Mouse (Mus musculus): ENCODE data around the gene Lhx1. TPM values are rescaled to one million over a fixed set of nuclear protein-coding genes. Genes with fewer than 3 reads are reported as not detected.

Gene Lhx1
- total and polyA plus RNA-seq, 3 experiments = 0.04 TPM; not detected in 2

- Histone ChIP-seq H3K79me2 (replicated peaks; ENCODE audit: control insufficient read depth, extremely low read depth, insufficient read depth, poor library complexity, severe bottlenecking) (no peaks in the 10 kb centered on the region), H3K9me3 (replicated peaks; ENCODE audit: low read length) (peaks cover 37% of the 10 kb centered on the region), H3K9ac (ENCODE audit: insufficient read depth, low read depth) (no peak overlapping the region), H3K4me1 (ENCODE audit: control insufficient read depth in 1 of 2, insufficient read depth in 2 of 2) (no peaks in the 10 kb centered on the region), H3K4me3 (replicated peaks in 1 of 3; ENCODE audit: low read depth in 2 of 3, low read length in 2 of 3, poor library complexity in 1 of 3) (no peak overlapping the region), H3K27me3 (replicated peaks) (peaks cover 37% of the 10 kb centered on the region), H3K36me3 (replicated peaks in 1 of 2; ENCODE audit: control insufficient read depth in 1 of 2, insufficient read depth in 1 of 2, low read length in 1 of 2) (no peaks in the 10 kb centered on the region), H3K4me2 (ENCODE audit: insufficient read depth, low read depth, poor library complexity, severe bottlenecking) (no peak overlapping the region), H3K27ac (ENCODE audit: insufficient read depth, low read depth) (no peak overlapping the region)
- in situ Hi-C loops (cut with MboI; ENCODE audit: low pct_ligation_motif_present, low pct_unique_long_range_greater_than_20kb, low sequenced_read_pairs) (no loop called here), dilution Hi-C loops (cut with MboI; ENCODE audit: extremely low pct_ligation_motif_present, extremely low pct_unique_long_range_greater_than_20kb, low sequenced_read_pairs) (no loop called here)
- TF ChIP-seq CTCF (conservative IDR thresholded peaks at IDR 0.05 in 1 of 2, IDR thresholded peaks at IDR 0.05 in 1 of 2; ENCODE audit: low read depth in 2 of 2, low read length in 2 of 2) (no peak), BHLHE40 (IDR thresholded peaks at IDR 0.05; ENCODE audit: low read depth, low read length) (no peak), NRF1 (IDR thresholded peaks at IDR 0.05; ENCODE audit: low read depth, low read length) (no peak), MEF2A (IDR thresholded peaks at IDR 0.05; ENCODE audit: borderline replicate concordance, low read depth, low read length) (no peak)
- no peak for DNase-seq (ENCODE audit: extremely low read depth)
These were observed 4.3 kb downstream of the Lhx1 start for GRCm38 (mm10) chr11:84521071-84521390.

- Histone ChIP-seq H3K27ac (ENCODE audit: insufficient read depth, low read depth) (no peak overlapping the region), H3K4me2 (ENCODE audit: insufficient read depth, low read depth, poor library complexity, severe bottlenecking) (no peak overlapping the region), H3K36me3 (replicated peaks in 1 of 2; ENCODE audit: control insufficient read depth in 1 of 2, insufficient read depth in 1 of 2, low read length in 1 of 2) (no peaks in the 10 kb centered on the region), H3K4me1 (ENCODE audit: control insufficient read depth in 1 of 2, insufficient read depth in 2 of 2) (no peaks in the 10 kb centered on the region), H3K79me2 (replicated peaks; ENCODE audit: control insufficient read depth, extremely low read depth, insufficient read depth, poor library complexity, severe bottlenecking) (no peaks in the 10 kb centered on the region), H3K4me3 (replicated peaks in 1 of 3; ENCODE audit: low read depth in 2 of 3, low read length in 2 of 3, poor library complexity in 1 of 3) (no peak overlapping the region), H3K9me3 (replicated peaks; ENCODE audit: low read length) (peaks cover 31% of the 10 kb centered on the region), H3K27me3 (replicated peaks) (peaks cover 43% of the 10 kb centered on the region), H3K9ac (ENCODE audit: insufficient read depth, low read depth) (no peak overlapping the region)
- no peak for TF ChIP-seq USF1 (IDR thresholded peaks at IDR 0.05; ENCODE audit: low read depth, low read length)
- TF ChIP-seq MXI1 (IDR thresholded peaks at IDR 0.05; ENCODE audit: low read depth, low read length) = no peak
- no peak for TF ChIP-seq ELF1 (IDR thresholded peaks at IDR 0.05; ENCODE audit: low read depth, low read length)
- TF ChIP-seq MAZ (IDR thresholded peaks at IDR 0.05; ENCODE audit: low read depth, low read length) = no peak
- TF ChIP-seq MAX (IDR thresholded peaks at IDR 0.05; ENCODE audit: low read length) = no peak
- TF ChIP-seq ZNF384 (IDR thresholded peaks at IDR 0.05; ENCODE audit: low read depth, low read length) = no peak
- TF ChIP-seq BHLHE40 (IDR thresholded peaks at IDR 0.05; ENCODE audit: low read depth, low read length) = no peak
- no peak for TF ChIP-seq NRF1 (IDR thresholded peaks at IDR 0.05; ENCODE audit: low read depth, low read length)
- TF ChIP-seq MAFK (IDR thresholded peaks at IDR 0.05; ENCODE audit: insufficient replicate concordance, low read length) = no peak
- no peak for TF ChIP-seq MYC (IDR thresholded peaks at IDR 0.05; ENCODE audit: low read depth, low read length)
- no peak for TF ChIP-seq UBTF (IDR thresholded peaks at IDR 0.05; ENCODE audit: low read depth, low read length)
- TF ChIP-seq POLR2A (IDR thresholded peaks at IDR 0.05; ENCODE audit: low read depth, low read length) = no peak
- no peak for TF ChIP-seq CHD1 (IDR thresholded peaks at IDR 0.05; ENCODE audit: low read depth, low read length)
- no peak for TF ChIP-seq JUND (conservative IDR thresholded peaks at IDR 0.05; ENCODE audit: low read depth, low read length)
- no peak for TF ChIP-seq CTCF (conservative IDR thresholded peaks at IDR 0.05 in 1 of 2, IDR thresholded peaks at IDR 0.05 in 1 of 2; ENCODE audit: low read depth in 2 of 2, low read length in 2 of 2)
- no peak for TF ChIP-seq E2F4 (IDR thresholded peaks at IDR 0.05; ENCODE audit: insufficient replicate concordance, low read depth, low read length)
- no peak for TF ChIP-seq RCOR1 (conservative IDR thresholded peaks at IDR 0.05; ENCODE audit: low read depth, low read length)
- no peak for TF ChIP-seq SIN3A (IDR thresholded peaks at IDR 0.05; ENCODE audit: low read length)
- TF ChIP-seq ETS1 (conservative IDR thresholded peaks at IDR 0.05; ENCODE audit: low read depth, low read length) = no peak
- TF ChIP-seq KAT2A (IDR thresholded peaks at IDR 0.05; ENCODE audit: insufficient replicate concordance, low read length) = no peak
- in situ Hi-C loops (cut with MboI; ENCODE audit: low pct_ligation_motif_present, low pct_unique_long_range_greater_than_20kb, low sequenced_read_pairs) (no loop called here), dilution Hi-C loops (cut with MboI; ENCODE audit: extremely low pct_ligation_motif_present, extremely low pct_unique_long_range_greater_than_20kb, low sequenced_read_pairs) (no loop called here)
- no peak for DNase-seq (ENCODE audit: extremely low read depth)
These were observed 4.9 kb downstream of the Lhx1 start for GRCm38 (mm10) chr11:84520269-84521070.

All from CH12.LX (cell line).